Mouse (Mus musculus): ENCODE results near the gene Gprc6a.

The Gprc6a gene

GRCm38 (mm10) chr10:51631411-51632136 is at the start of gene Gprc6a:
Gprc6a (minus strand) TSS chr10:51631461.
- no peak for DNase-seq (ENCODE audit: low spot score)

- DNase-seq (ENCODE audit: low spot score), result no peak
Observed at GRCm38 (mm10) chr10:51678251-51678639, 47.0 kb upstream of the Gprc6a start.

DNA sequence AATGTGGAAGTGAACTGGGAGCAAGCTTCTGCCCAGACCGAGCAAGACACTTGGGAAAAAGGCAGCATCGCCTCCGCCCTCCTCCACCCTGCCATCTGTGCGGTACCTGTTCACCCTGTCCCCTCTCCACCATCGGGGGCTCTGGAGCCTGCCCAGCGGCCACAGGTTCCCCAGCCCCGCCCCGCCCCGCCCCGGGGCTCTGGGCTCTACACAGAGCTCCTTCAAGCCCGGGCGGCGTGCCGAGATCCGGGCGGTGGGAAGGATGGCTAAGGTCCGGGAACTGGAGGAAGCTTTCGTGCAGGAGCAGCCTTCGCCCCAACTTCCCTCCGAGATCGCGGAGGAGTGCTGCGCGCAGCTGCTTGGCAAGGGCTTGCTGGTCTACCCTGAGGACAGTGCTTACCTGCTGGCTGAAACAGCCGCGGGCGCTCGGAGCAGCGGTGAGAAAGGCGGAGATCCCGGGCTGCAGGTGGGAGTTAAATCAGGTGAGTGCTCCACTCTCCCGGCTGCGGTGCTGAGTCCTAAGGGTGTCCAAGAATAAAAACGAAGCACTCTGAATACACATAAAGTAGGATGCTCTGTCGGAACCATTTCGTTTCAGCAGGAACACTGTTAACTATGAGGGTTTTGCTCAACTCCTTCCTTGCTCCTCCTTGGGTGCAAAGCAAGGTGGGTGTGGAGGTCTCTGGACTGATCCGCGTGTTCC is 46.4 kb upstream of the Gprc6a start, which contains the start of gene Rfx6:
TSS of gene Rfx6 (plus strand) at position 209 of the 703 bp plus-strand sequence.
- no peak for DNase-seq (ENCODE audit: low spot score)

- DNase-seq (ENCODE audit: low spot score), result no peak
Observed at GRCm38 (mm10) chr10:51672082-51672779, 41.0 kb upstream of the Gprc6a start.

DNA sequence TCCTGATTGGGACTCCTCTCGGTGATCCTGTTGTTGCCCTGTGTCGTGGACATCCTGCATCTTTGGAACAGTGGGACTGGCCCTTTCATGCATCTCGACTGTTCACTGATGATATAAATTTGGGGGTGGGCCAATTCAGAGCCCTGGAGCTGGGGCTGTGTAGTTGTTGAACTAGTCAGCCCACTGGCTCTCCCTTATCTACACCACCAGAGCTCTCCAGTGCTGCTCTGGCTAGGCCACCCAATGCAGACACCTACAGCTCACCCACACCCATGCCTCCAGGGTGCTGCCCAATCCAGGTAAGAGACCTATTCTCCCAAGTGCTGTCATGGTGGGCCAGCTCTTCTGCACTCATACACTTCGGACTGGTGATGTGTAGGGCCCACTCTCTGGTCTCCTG is 40.3 kb upstream of the Gprc6a start:
- DNase-seq (ENCODE audit: low spot score), result no peak

GRCm38 (mm10) chr10:51669334-51669733 is 38.1 kb upstream of the Gprc6a start:
- no peak for DNase-seq (ENCODE audit: low spot score)

DNA sequence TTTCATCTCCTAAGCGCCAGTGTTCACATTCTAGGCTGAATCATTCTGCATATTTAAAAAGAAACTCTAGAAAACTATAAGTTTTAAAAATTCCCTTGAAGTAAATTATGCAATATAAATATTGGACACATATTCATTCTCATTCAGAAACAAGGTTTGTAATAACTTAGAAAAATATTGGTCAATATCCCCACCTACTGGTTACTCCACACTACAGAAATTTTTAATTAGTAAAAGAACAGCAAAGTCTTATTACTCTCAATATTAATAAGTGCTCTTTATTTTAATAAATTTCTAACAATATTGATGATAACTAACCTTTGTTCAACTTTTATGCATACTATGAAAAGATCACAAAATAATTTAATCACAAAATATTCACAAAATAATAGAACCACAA is 26.1 kb upstream of the Gprc6a start:
- no peak for DNase-seq (ENCODE audit: low spot score)

- DNase-seq (ENCODE audit: low spot score), result no peak
Observed at GRCm38 (mm10) chr10:51649506-51650221, 18.4 kb upstream of the Gprc6a start.

- DNase-seq (ENCODE audit: low spot score), result no peak
Observed at GRCm38 (mm10) chr10:51621193-51621592, 10.1 kb downstream of the Gprc6a start.

GRCm38 (mm10) chr10:51620126-51620525 is 11.1 kb downstream of the Gprc6a start:
- no peak for DNase-seq (ENCODE audit: low spot score)

- DNase-seq (ENCODE audit: low spot score), result no peak
Observed at GRCm38 (mm10) chr10:51618538-51618937, 12.7 kb downstream of the Gprc6a start.

DNA sequence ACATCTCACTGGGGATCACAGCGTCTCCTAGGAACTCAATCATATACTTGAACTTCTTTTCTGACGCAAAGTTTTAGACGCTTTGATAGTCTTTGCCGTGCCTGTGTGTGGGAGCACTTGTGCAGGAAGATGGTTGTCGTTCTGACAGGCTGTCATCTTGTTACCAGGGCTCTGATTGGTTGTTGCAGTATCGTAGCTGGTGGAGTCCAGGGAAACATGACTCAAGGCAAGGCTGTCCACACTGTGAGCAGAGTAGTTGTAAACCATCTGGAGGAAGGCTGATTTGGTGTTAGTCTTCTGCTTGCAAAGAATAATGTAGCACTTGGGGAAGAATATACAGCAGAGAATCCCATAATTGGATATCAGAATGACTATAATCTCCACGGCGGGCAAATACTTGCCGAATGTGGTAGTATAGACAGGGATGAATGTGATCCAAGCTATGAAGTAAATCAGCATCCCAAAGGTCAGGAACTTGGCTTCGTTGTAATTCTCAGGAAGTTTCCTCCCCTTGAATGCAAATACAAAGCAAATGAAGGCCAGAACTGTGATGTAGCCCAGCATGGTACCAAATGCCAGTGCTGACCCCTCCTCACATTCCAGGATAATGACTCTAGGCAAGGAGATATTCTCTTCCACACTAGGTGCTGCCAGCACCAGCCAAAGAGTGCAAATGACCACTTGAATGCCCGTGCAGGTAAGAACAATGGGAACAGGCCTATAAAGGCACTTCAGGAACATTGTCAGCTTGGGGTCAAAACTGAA is 16.3 kb downstream of the Gprc6a start:
- DNase-seq (ENCODE audit: low spot score), result no peak

- no peak for DNase-seq (ENCODE audit: low spot score)
Observed at GRCm38 (mm10) chr10:51613421-51613820, 17.8 kb downstream of the Gprc6a start.

- no peak for DNase-seq (ENCODE audit: low spot score)
Observed at GRCm38 (mm10) chr10:51611969-51612682, 19.1 kb downstream of the Gprc6a start.

GRCm38 (mm10) chr10:51609741-51610425 is 21.4 kb downstream of the Gprc6a start:
- no peak for DNase-seq (ENCODE audit: low spot score)

- DNase-seq (ENCODE audit: low spot score), result no peak
Observed at GRCm38 (mm10) chr10:51596928-51597635, 34.2 kb downstream of the Gprc6a start.

DNA sequence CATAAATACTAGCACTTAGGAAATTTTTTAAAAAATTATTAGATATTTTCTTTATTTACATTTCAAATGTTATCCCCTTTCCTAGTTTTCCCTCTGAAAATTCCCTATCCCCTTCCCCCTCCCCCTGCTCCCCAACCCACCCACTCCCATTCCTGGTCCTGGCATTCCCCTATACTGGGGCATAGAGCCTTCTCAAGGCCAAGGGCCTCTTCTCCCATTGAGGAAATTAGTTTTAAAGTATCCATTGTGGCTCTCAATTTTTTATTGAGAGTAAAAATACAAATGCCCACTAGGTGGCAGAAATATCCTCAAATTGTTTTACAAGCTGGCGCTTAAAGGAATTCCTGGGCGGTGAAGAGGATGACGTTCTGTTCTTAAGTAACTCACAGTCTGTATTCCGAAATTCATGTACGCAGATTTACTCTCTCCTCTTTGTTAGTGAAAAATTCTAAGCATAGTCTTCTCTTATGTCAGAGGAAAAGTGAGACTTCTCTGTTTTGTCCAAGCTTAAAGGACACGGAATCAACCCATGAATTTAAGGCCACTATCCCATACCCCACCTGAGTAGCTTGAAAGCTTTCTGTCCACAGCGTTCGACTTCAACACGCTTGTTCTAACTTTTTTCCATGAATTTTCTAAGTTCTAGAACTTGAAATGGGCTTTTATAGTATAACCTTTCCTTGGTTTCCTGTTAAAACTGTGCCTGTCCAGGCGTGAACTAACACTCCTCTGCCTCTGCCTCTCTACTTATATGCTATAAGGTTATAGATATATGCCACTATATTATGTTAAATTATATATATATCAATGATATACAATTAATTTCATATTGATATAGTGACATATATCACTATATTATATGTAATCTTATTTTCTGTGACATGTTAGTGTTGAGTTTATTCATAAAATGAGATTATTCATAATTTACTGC is 36.0 kb downstream of the Gprc6a start:
- no peak for DNase-seq (ENCODE audit: low spot score)

GRCm38 (mm10) chr10:51591574-51591973 is 39.7 kb downstream of the Gprc6a start:
- no peak for DNase-seq (ENCODE audit: low spot score)

All from spleen, adult 12 weeks (tissue).